Mouse (Mus musculus) forebrain, embryonic 12.5 days (tissue): ENCODE results near the gene Tango6. TPM values are rescaled to one million over a fixed set of nuclear protein-coding genes. Genes with fewer than 3 reads are reported as not detected.

Source experiments
- ATAC-seq: fragments of 200-750 bp; cut with Nextera tagmentation; 2 replicates; pipeline ENCODE4 v1.8.0; 2017; ENCODE audit warnings: moderate TSS enrichment; ENCODE audit not compliant: low FRiP score
- H3K27ac ChIP-seq: fragments of 300-500 bp; sonication (generic); 2 replicates; pipeline ENCODE4 v1.5.1; 2016; ENCODE audit warnings: mild to moderate bottlenecking
- H3K27me3 ChIP-seq: fragments of 300-500 bp; sonication (generic); 2 replicates; pipeline ENCODE4 v1.6.1; 2016; ENCODE audit warnings: mild to moderate bottlenecking
- H3K36me3 ChIP-seq: fragments of 300-500 bp; sonication (generic); replicated peaks from 2 replicates; pipeline ENCODE4 v1.6.1; 2016; ENCODE audit warnings: mild to moderate bottlenecking
- H3K4me1 ChIP-seq: fragments of 300-500 bp; sonication (generic); 2 replicates; pipeline ENCODE4 v1.6.1; 2016
- H3K4me2 ChIP-seq: fragments of 300-500 bp; sonication (generic); 2 replicates; pipeline ENCODE4 v1.6.1; 2016; ENCODE audit warnings: mild to moderate bottlenecking, moderate library complexity
- H3K4me3 ChIP-seq: fragments of 300-500 bp; sonication (generic); replicated peaks from 2 replicates; pipeline ENCODE4 v1.5.1; 2016; ENCODE audit warnings: mild to moderate bottlenecking
- H3K9ac ChIP-seq: fragments of 300-500 bp; sonication (generic); 2 replicates; pipeline ENCODE4 v1.6.1; 2016; ENCODE audit warnings: mild to moderate bottlenecking
- H3K9me3 ChIP-seq: fragments of 300-500 bp; sonication (generic); 2 replicates; pipeline ENCODE4 v1.6.1; 2016
- WGBS: fragments of 180-500 bp; shearing (Covaris S2); methylation state at CpG from one replicate; pipeline ENCODE4 v1.1.7; 2016; 5-methylcytosine and 5-hydroxymethylcytosine counted together
- polyA plus RNA-seq: library from polyadenylated mRNA; unstranded; fragments of >200 nt; fragmentation: Nextera tagmentation; extraction: Ambion mirVana; gene quantifications from 2 replicates; pipeline ENCODE4 v1.2.1, GENCODE M21; 2016

Gene Tango6
- polyA plus RNA-seq, 1 experiment from 2014 or later = 9.9 TPM

DNA sequence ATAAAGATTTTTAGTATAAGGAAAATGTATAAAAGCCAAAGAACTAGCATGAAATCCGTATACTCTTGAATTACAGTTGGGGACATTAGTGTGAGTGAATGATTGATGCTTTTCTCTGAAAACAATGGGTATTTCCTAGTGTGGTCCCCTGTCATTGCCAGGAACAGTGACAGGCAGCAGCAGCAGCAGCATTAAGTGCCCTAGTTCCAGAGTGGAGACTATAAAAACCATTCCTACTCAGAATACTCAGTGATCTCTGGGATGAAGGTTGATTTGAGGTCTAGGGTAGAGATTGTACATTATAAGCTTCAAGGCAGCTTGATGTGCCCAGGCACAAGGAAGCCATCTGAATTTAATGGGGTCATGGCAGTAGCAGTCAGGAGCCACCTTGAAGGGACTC is 45.0 kb downstream of the Tango6 start:
- Histone ChIP-seq H3K4me3 (no peak overlapping the region), H3K4me1 (peaks cover 22% of the 10 kb centered on the region), H3K27me3 (no peaks in the 10 kb centered on the region), H3K27ac (peak overlapping the region; percentile 87), H3K9ac (no peak overlapping the region), H3K36me3 (peaks cover 7% of the 10 kb centered on the region; the same call in 1 of the 2 replicates), H3K4me2 (peak overlapping the region; percentile 41), H3K9me3 (no peaks in the 10 kb centered on the region)
- 18% methylated on average over 1 of the region's 1 CpGs for WGBS
- peak; percentile 62; the same call in 1 of the 2 replicates for ATAC-seq

DNA sequence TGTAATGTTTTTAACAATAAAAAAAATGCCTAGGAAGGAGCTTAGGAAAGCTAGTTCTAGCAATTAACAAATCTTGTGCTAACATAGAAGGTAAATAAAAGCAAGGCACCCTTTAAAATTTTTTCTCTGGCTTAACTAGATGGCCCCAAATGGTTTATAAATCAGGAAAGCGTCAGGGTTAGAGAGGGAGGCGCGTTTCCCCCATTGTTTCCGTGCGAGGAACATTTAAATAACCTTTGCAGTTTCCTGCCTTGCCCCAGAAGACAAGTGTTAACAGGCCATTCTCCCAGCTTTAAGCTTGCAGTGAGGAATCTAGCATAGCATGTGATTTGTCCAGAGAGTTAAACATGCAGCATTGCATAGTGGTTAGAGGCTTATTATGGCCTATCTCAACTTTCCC is 50.1 kb downstream of the Tango6 start:
- no peak overlapping the region for H3K9ac ChIP-seq
- peaks cover 4% of the 10 kb centered on the region for H3K4me1 ChIP-seq
- 45% methylated on average over 5 of the region's 5 CpGs for WGBS
- H3K27ac ChIP-seq = no peak overlapping the region
- H3K4me3 ChIP-seq = no peak overlapping the region
- no peak for ATAC-seq
- 0 out of 2 replicates have a peak, but pooled peaks cover 6% of the 10 kb centered on the region for H3K36me3 ChIP-seq
- no peaks in the 10 kb centered on the region for H3K9me3 ChIP-seq
- H3K27me3 ChIP-seq = no peaks in the 10 kb centered on the region
- no peak overlapping the region for H3K4me2 ChIP-seq

DNA sequence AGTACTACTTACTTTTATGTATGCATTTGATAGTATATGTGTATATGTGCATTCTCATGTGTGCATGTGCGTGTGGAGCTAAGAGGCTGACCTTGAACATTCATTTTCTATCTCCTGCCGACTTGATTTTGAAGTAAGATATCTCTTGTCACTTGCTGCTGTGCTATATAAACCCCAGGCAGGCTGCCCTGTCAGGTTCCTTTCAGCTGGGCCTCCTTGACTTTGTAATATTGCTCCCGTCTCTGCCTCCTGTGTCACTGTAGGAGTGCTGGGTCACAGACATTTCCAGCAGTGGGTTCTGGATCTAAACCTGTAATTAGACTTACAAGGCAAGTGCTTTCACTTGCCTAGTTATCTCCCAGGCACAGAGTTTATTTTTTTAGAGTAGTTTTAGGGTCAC is 50.8 kb downstream of the Tango6 start:
- Histone ChIP-seq H3K9ac (no peak overlapping the region), H3K4me2 (no peak overlapping the region), H3K27me3 (no peaks in the 10 kb centered on the region), H3K27ac (no peak overlapping the region), H3K36me3 (0 out of 2 replicates have a peak, but pooled peaks cover 6% of the 10 kb centered on the region), H3K9me3 (no peaks in the 10 kb centered on the region), H3K4me1 (no peaks in the 10 kb centered on the region), H3K4me3 (no peak overlapping the region)
- ATAC-seq = no peak
- WGBS = 77% methylated on average over 3 of the region's 3 CpGs

GRCm38 (mm10) chr8:106734222-106734621 is 51.4 kb downstream of the Tango6 start:
- Histone ChIP-seq H3K4me2 (no peak overlapping the region), H3K27me3 (no peaks in the 10 kb centered on the region), H3K9me3 (no peaks in the 10 kb centered on the region), H3K9ac (no peak overlapping the region), H3K4me3 (no peak overlapping the region), H3K36me3 (peaks cover 8% of the 10 kb centered on the region), H3K27ac (no peak overlapping the region), H3K4me1 (no peaks in the 10 kb centered on the region)
- ATAC-seq = no peak

DNA sequence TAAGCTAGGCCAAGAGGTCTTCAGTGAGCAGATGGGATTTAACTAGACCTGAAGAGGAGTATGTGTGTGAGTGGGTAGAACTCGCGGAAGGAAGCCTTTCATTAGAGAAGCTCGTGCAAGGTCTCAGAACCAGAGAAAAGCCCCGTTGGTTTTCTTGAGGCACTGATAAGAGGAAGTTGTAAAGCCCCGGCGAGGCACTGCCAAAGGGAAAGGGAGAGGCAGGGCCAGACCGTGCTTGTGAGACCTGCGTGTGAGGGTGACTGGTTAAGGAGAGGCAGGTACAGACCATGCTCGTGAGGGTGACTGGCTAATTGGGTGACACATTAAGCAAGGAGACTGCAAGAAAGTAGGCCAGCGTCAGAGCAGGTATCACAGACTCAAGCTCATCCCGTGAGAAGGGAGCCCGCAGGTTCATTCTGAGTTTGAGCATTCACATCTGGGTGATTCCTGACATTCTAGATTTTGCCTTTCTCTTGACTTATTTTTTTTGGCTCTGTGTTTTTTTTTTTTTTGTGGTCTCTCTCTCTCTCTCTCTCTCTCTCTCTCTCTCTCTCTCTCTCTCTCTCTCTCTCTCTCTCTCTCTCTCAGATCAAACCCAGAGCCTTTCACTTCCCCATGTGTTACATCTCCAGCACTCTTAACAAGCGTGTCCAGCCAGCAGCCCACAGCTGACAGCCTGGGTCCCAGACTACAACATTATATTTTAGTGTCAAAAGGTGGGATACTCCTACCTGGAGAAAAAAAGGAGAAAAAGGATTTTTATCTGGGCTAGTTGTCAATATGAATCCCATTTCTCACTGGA is 54.2 kb downstream of the Tango6 start:
- Histone ChIP-seq H3K9ac (no peak overlapping the region), H3K4me2 (no peak overlapping the region), H3K36me3 (peaks cover 12% of the 10 kb centered on the region), H3K9me3 (no peaks in the 10 kb centered on the region), H3K4me3 (no peak overlapping the region), H3K4me1 (no peaks in the 10 kb centered on the region), H3K27ac (no peak overlapping the region), H3K27me3 (no peaks in the 10 kb centered on the region)
- no peak for ATAC-seq
- WGBS = 85% methylated on average over 13 of the region's 13 CpGs

- no peak for ATAC-seq
- Histone ChIP-seq H3K27ac (no peak overlapping the region), H3K36me3 (peaks cover 17% of the 10 kb centered on the region), H3K9me3 (no peaks in the 10 kb centered on the region), H3K9ac (no peak overlapping the region), H3K4me1 (no peaks in the 10 kb centered on the region), H3K27me3 (no peaks in the 10 kb centered on the region), H3K4me3 (no peak overlapping the region), H3K4me2 (no peak overlapping the region)
- 85% methylated on average over 2 of the region's 2 CpGs for WGBS
Measured at GRCm38 (mm10) chr8:106737846-106738245, 55.0 kb downstream of the Tango6 start.

- Histone ChIP-seq H3K27ac (no peak overlapping the region), H3K4me1 (no peaks in the 10 kb centered on the region), H3K27me3 (no peaks in the 10 kb centered on the region), H3K4me2 (no peak overlapping the region), H3K9me3 (no peaks in the 10 kb centered on the region), H3K36me3 (peaks cover 17% of the 10 kb centered on the region), H3K9ac (no peak overlapping the region), H3K4me3 (no peak overlapping the region)
- ATAC-seq = no peak
- WGBS = 89% methylated on average over 10 of the region's 10 CpGs
Measured at GRCm38 (mm10) chr8:106742321-106742720, 59.5 kb downstream of the Tango6 start.

DNA sequence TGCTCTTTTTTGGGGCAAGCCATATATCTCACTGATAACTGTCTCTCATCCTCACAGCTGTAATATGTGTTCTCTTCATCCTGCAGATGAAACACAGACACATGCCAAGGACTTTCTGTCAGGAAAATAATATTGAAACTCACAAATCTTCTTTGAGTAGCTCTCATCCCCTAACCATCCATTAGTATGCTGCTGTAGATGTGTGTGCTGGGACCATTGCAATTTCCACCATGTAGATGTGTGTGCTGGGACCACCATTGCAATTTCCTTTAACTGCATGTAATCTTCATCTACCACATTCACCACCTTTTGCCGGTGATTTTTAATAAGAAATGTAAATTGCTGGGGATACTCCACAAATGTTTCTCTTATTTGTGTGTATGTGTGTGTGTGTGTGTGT is 60.5 kb downstream of the Tango6 start:
- peaks cover 17% of the 10 kb centered on the region for H3K36me3 ChIP-seq
- H3K27me3 ChIP-seq = no peaks in the 10 kb centered on the region
- 97% methylated on average over 1 of the region's 1 CpGs for WGBS
- no peak overlapping the region for H3K4me3 ChIP-seq
- no peak for ATAC-seq
- H3K4me2 ChIP-seq = no peak overlapping the region
- no peak overlapping the region for H3K9ac ChIP-seq
- H3K9me3 ChIP-seq = no peaks in the 10 kb centered on the region
- no peak overlapping the region for H3K27ac ChIP-seq
- H3K4me1 ChIP-seq = no peaks in the 10 kb centered on the region

- no peaks in the 10 kb centered on the region for H3K27me3 ChIP-seq
- H3K9ac ChIP-seq = no peak overlapping the region
- 79% methylated on average over 3 of the region's 3 CpGs for WGBS
- no peak overlapping the region for H3K27ac ChIP-seq
- H3K9me3 ChIP-seq = no peaks in the 10 kb centered on the region
- no peak overlapping the region for H3K4me2 ChIP-seq
- ATAC-seq = no peak
- H3K4me3 ChIP-seq = no peak overlapping the region
- no peaks in the 10 kb centered on the region for H3K4me1 ChIP-seq
- no peaks in the 10 kb centered on the region for H3K36me3 ChIP-seq
Measured at GRCm38 (mm10) chr8:106753436-106753835, 70.6 kb downstream of the Tango6 start.

GRCm38 (mm10) chr8:106761317-106761716 is 78.4 kb downstream of the Tango6 start:
- Histone ChIP-seq H3K9me3 (no peaks in the 10 kb centered on the region), H3K27ac (peak overlapping the region; percentile 86), H3K4me1 (peaks cover 20% of the 10 kb centered on the region), H3K36me3 (no peaks in the 10 kb centered on the region), H3K27me3 (no peaks in the 10 kb centered on the region), H3K9ac (no peak overlapping the region), H3K4me2 (no peak overlapping the region), H3K4me3 (no peak overlapping the region)
- ATAC-seq = no peak
- 29% methylated on average over 4 of the region's 4 CpGs for WGBS

DNA sequence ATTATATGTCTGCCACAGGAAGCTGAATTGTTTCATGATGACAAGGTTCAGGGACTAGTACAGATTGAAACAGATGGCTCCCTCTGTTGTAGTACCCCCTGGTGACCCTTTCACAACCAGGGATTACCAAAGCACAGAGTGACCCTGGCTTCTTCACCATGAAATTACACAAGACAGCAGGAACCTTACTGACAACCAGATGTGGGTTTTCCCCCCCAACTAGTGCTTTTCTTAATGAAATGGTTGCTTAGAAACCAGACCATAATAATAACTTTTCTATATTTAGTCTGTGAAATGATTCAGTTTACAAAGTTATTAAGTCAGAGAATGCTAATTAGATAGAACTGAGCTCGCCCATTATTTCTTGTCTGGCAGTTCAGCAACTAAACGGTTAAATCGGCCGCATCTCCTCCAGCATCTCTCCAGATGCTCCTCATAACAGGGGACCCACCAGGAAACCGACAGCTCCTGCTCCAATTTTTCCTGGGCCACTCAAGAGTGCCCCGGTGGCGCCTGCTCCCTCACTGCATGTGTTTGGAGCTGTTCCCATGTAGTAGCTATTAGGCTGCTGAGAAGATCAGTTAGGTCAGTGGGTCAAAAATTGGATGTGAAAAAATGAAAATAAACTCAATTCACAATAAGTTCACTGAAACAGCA is 79.1 kb downstream of the Tango6 start:
- peak overlapping the region; percentile 5; the same call in 1 of the 2 replicates for H3K27ac ChIP-seq
- WGBS = 24% methylated on average over 7 of the region's 7 CpGs
- peak; percentile 68; the same call in 1 of the 2 replicates for ATAC-seq

DNA sequence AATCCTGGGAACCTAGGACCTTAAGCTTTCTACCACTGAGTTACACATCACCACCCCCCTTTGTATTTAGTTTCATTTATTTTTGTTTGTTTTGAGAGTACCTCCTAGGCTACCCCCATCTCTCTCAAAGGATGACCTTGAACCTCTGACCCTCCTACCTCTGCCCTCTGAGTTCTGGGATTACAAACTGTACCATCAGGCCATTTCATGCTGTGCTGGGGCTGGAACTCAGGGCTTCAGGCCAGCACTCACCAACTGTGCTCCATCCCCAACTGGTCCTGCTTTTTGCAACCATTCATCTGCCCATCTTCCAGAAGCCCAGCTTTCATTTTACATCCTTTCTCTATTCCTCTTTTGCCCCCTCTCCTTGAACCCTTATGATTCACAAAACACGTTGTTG is 81.7 kb downstream of the Tango6 start:
- H3K9me3 ChIP-seq = no peaks in the 10 kb centered on the region
- no peak overlapping the region for H3K27ac ChIP-seq
- peaks cover 20% of the 10 kb centered on the region for H3K4me1 ChIP-seq
- no peak for ATAC-seq
- no peak overlapping the region for H3K4me2 ChIP-seq
- H3K4me3 ChIP-seq = no peak overlapping the region
- no peaks in the 10 kb centered on the region for H3K36me3 ChIP-seq
- 78% methylated on average over 1 of the region's 1 CpGs for WGBS
- H3K27me3 ChIP-seq = no peaks in the 10 kb centered on the region
- no peak overlapping the region for H3K9ac ChIP-seq

More for the DNA sequence above, 79.1 kb downstream of the Tango6 start:
- Histone ChIP-seq H3K4me3 (no peak overlapping the region), H3K9me3 (no peaks in the 10 kb centered on the region), H3K9ac (no peak overlapping the region), H3K4me2 (no peak overlapping the region), H3K36me3 (no peaks in the 10 kb centered on the region), H3K4me1 (peaks cover 20% of the 10 kb centered on the region), H3K27me3 (no peaks in the 10 kb centered on the region)

DNA sequence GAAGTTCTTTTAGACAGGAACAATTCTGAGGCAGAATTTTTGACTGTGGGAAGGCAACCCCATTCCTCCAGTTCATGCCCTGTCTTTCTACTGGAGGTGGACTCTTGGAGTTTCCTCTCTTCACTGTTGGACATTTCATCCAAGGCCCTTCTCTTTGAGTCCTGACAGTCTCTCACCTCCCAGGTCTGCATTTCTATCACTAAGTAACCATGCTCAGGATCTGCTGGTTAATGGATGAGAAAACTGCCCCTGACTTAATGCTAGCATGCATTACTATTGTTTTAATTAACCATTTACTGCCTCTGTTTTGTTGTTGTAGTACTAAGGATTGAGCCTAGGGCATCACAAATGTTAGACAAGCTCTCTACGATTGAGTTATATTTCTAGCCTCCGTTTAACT is 82.7 kb downstream of the Tango6 start:
- H3K4me1 ChIP-seq = peaks cover 20% of the 10 kb centered on the region
- H3K9ac ChIP-seq = no peak overlapping the region
- no peak overlapping the region for H3K4me2 ChIP-seq
- no peak for ATAC-seq
- WGBS = 96% methylated on average over 2 of the region's 2 CpGs
- no peaks in the 10 kb centered on the region for H3K27me3 ChIP-seq
- H3K27ac ChIP-seq = no peak overlapping the region
- H3K4me3 ChIP-seq = no peak overlapping the region
- H3K9me3 ChIP-seq = no peaks in the 10 kb centered on the region
- no peaks in the 10 kb centered on the region for H3K36me3 ChIP-seq
